Mouse (Mus musculus): Measurements from ENCODE around the gene Slc27a4. TPM values are rescaled to one million over a fixed set of nuclear protein-coding genes. Genes with fewer than 3 reads are reported as not detected.

The Slc27a4 gene
- total RNA-seq, 4 experiments from 2014 or later = 73.1 to 75.0 (median 74.0) TPM

GRCm38 (mm10) chr2:29856451-29857260 is 54.2 kb downstream of the Slc27a4 start:
- DNase-seq (ENCODE audit: low spot score in 2 of 2) = peak in 1 of 2 experiments; percentile 62

- DNase-seq (ENCODE audit: low spot score in 2 of 2) = no peak
Observed at GRCm38 (mm10) chr2:29857341-29857740, 54.9 kb downstream of the Slc27a4 start.

DNA sequence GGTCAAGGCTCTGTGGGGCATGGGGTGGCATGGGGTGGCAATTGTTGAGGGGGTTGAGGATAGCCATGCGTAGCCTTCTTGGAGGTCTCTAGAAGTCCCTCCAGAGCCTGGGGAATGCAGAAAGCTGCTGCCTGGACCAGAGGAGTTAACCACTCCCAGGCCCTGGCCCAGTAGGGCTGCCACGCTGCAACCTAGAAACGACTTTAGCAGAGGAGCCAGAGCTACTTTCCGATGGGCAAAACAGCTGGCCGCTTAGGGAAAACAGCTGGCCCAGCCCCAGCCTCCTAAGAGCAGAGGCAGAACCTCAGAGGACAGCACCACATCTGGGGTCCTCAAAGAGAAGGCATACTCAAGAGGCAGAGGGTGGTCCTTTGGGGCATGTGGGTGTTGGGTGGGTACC is 55.5 kb downstream of the Slc27a4 start:
- DNase-seq (ENCODE audit: low spot score in 2 of 2) = no peak

DNA sequence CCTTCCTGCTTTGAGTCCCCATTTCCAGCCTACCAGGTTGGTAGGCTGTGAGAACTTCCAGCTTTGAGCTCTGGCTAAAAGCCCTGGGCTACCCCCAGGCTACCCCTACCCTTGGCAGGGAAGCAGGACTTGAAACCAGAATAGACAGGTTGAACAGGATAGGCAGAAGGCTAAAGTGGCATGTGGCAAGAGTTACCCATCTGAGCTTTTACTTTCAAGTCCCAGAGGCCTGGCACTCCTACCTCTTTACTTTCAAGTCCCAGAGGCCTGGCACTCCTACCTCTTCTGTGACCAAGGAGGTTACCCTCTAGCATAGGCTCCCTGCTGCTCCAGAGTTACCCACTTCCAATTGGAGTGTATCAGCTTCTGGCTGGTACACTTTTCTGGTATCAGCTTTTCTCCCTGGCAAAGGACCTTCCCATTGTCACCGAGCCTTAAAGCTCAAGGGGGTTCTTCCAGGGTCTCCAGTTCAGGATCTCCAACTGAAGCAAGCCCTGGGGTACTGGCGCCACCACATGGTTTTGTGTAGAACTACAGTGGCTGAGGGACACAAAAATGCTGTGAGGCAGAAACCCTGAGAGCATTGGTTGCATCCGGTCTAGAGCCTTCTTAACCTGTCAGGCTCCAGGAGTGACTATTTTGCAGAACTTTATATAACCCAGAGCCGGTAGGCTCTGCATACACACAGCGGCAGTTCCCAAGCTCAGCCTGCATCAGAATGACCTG is 56.5 kb downstream of the Slc27a4 start:
- no peak for DNase-seq (ENCODE audit: low spot score in 2 of 2)

GRCm38 (mm10) chr2:29865125-29865524 is 62.7 kb downstream of the Slc27a4 start:
- no peak for DNase-seq (ENCODE audit: low spot score in 2 of 2)

Small RNAs within 50 kb of the gene (microRNA-seq; reads per million reads assigned to microRNA genes)
- gene Mir219a-2 (0 reads per million in 2 experiments), gene Mir219b (0 reads per million in 2 experiments)

Other genes starting within 250 kb of the Slc27a4 start
- gene Rapgef1, start 182.9 kb upstream of the Slc27a4 start, total RNA-seq (2022) = 100 to 1,000 TPM in 1 of 4 experiments, 10 to 100 TPM in 3; 88.6 to 103 (median 94.1) TPM
- gene Gm13420, start 50.9 kb upstream of the Slc27a4 start, total RNA-seq (2022) = 1 to 10 TPM in 3 of 4 experiments, under 1 TPM in 1; 0.44 to 2.5 (median 1.4) TPM
- under 1 TPM in 1 of 4 experiments, not detected in 3; 0.63 TPM for gene Gm13547, start 43.3 kb upstream of the Slc27a4 start, total RNA-seq (2022)
- gene Coq4, start 15.1 kb upstream of the Slc27a4 start, total RNA-seq (2022) = 10 to 100 TPM; 20.1 to 31.2 (median 22.6) TPM
- 10 to 100 TPM; 45.4 to 53.5 (median 50.2) TPM for gene Trub2, start 14.1 kb upstream of the Slc27a4 start, total RNA-seq (2022)
- gene Urm1, start 17.4 kb downstream of the Slc27a4 start, total RNA-seq (2022) = 10 to 100 TPM; 52.1 to 65.1 (median 59.8) TPM
- 10 to 100 TPM in 3 of 4 experiments, 1 to 10 TPM in 1; 7.7 to 11.6 (median 11.0) TPM for gene Cercam, start 66.5 kb downstream of the Slc27a4 start, total RNA-seq (2022)
- gene Odf2, start 86.6 kb downstream of the Slc27a4 start, total RNA-seq (2022) = 100 to 1,000 TPM in 1 of 4 experiments, 10 to 100 TPM in 3; 85.4 to 106 (median 97.1) TPM
- gene Gle1, start 132.8 kb downstream of the Slc27a4 start, total RNA-seq (2022) = 10 to 100 TPM; 45.2 to 52.4 (median 48.4) TPM
- gene Sptan1, start 162.9 kb downstream of the Slc27a4 start, total RNA-seq (2022) = 100 to 1,000 TPM; 738 to 833 (median 788) TPM
- 10 to 100 TPM; 38.7 to 43.4 (median 42.1) TPM for gene Wdr34, start 246.2 kb downstream of the Slc27a4 start, total RNA-seq (2022)